Mouse (Mus musculus): Measurements from ENCODE around the gene Bnip1. TPM values are rescaled to one million over a fixed set of nuclear protein-coding genes. Genes with fewer than 3 reads are reported as not detected.

Gene Bnip1
- polyA plus RNA-seq (2016; fragmentation: Nextera tagmentation; extraction: Ambion mirVana): 28.3 and 31.0 TPM in 2 replicates

DNA sequence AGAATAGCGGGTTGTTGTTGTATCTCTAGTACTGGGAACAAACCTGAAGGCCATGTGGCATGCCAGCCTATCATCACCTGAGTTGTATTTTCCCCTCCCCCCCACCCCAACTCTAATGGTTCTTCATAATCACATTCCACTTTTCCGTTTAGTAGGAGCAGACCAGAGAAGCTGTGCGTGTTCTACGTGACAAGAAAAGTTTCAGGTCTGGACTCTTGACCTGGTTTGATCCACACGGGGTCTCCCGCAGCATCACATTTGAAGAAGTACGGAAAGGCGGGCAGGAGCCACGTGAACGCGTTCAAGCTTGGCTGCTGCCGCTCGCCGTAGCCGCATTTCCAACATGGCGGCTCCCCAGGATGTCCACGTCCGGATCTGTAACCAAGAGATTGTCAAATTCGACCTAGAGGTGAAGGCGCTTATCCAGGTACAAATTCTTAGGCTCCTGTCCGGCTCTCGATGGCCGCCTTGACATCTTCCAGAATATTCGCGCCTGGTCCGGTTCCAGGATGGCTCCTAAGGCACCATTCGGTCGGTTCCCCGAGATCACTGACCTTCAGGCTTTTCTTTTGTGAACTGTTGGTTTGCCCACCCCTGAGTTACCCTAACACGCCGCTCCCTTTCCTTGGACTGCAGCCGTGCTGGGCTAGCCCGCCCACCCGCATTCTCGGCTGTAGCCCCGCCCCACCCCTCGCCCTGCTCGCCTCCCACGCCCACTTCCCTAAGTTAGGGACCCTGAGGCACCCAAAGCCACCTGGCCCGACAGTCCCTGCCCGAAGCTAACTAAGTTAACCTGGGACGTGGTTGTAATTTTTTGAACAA is at the start of gene Bnip1:
TSS of gene Bnip1 (plus strand) at position 317 of the 822 bp plus-strand sequence.
- peaks cover 59% of the 10 kb centered on the region for H3K4me1 ChIP-seq
- peak within 1 kb of the TSS; percentile 81 for H3K9ac ChIP-seq
- WGBS (ENCODE audit: insufficient replicate concordance): under 1% methylated on average over 42 of the region's 42 CpGs
- peak within 1 kb of the TSS; percentile 87 for H3K4me2 ChIP-seq
- peak; percentile 78 for ATAC-seq
- no peaks in the 10 kb centered on the region for H3K27me3 ChIP-seq (replicated peaks)
- H3K4me3 ChIP-seq: peak within 1 kb of the TSS; percentile 71
- H3K9me3 ChIP-seq (replicated peaks): no peaks in the 10 kb centered on the region
- H3K36me3 ChIP-seq: peaks cover 26% of the 10 kb centered on the region
- H3K27ac ChIP-seq: peak within 1 kb of the TSS; percentile 88

DNA sequence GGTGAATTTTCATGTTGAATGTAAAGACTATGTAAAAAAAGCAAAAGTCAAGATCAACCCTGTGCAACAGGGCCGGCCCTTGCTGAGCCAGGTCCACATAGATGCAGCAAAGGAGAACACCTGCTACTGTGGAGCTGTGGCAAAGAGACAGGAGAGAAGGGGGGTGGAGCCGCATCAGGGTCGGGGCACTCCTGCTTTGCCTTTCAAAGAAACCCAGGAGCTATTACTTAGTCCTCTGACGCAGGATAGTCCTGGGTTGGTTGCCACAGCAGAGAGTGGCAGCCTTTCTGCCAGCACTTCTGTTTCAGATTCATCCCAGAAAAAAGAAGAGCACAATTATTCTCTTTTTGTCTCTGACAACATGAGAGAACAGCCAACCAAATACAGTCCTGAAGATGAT is 38.3 kb upstream of the Bnip1 start:
- no peak overlapping the region for H3K27ac ChIP-seq

DNA sequence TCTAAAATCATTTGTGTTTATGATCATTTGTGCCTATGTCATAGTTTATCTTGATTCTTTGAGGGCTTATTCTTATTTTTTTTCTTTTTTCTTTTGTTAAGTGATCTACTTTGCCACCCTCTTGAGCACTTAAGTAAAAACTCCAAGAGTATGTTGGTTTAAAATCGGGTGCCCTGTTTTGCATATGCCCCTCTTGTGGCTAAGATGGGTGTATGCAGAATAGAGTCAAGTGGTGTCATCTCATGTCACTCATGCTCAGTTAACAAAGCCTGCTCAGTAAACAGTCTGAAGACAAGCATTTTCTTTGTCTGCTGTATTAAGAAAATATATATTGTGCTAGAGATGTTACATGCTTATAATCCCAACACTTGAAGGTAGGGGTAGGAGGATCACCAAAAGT is 37.6 kb upstream of the Bnip1 start:
- no peaks in the 10 kb centered on the region for H3K9me3 ChIP-seq (replicated peaks)
- H3K27me3 ChIP-seq (replicated peaks): no peaks in the 10 kb centered on the region
- no peak overlapping the region for H3K9ac ChIP-seq
- no peaks in the 10 kb centered on the region for H3K4me1 ChIP-seq
- no peak for ATAC-seq
- no peaks in the 10 kb centered on the region for H3K36me3 ChIP-seq
- H3K27ac ChIP-seq: no peak overlapping the region
- WGBS (ENCODE audit: insufficient replicate concordance): 43% methylated on average over 1 of the region's 1 CpGs
- H3K4me2 ChIP-seq: no peak overlapping the region
- H3K4me3 ChIP-seq: no peak overlapping the region

More for the DNA sequence above, 38.3 kb upstream of the Bnip1 start:
- Histone ChIP-seq H3K4me1 (no peaks in the 10 kb centered on the region), H3K4me3 (no peak overlapping the region), H3K4me2 (no peak overlapping the region), H3K9ac (no peak overlapping the region), H3K36me3 (no peaks in the 10 kb centered on the region), H3K27me3 (replicated peaks) (no peaks in the 10 kb centered on the region), H3K9me3 (replicated peaks) (no peaks in the 10 kb centered on the region)
- 54% methylated on average over 4 of the region's 4 CpGs for WGBS (ENCODE audit: insufficient replicate concordance)
- ATAC-seq: no peak

DNA sequence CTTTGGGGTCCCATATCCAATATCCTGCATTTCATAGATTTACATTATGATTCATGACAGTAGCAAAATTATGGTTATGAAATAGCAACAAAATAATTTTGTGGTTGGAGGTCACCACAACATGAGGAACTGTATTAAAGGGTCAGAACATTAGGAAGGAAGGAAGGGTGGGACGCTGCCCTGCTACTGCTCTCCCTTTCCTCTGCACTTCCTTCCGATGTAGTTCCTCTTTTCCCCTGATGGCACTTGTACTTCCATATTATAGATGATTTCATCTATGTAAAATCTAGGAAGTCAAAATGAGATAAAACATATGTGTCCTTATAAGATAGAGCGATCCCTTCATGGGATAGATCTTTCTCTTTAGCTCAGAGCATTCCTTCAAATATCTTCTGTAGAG is 30.9 kb upstream of the Bnip1 start:
- Histone ChIP-seq H3K27ac (no peak overlapping the region), H3K4me2 (no peak overlapping the region), H3K9me3 (replicated peaks) (no peaks in the 10 kb centered on the region), H3K4me3 (no peak overlapping the region), H3K9ac (no peak overlapping the region), H3K36me3 (no peaks in the 10 kb centered on the region), H3K4me1 (no peaks in the 10 kb centered on the region), H3K27me3 (replicated peaks) (no peaks in the 10 kb centered on the region)
- ATAC-seq: no peak
- 51% methylated on average over 3 of the region's 3 CpGs for WGBS (ENCODE audit: insufficient replicate concordance)

DNA sequence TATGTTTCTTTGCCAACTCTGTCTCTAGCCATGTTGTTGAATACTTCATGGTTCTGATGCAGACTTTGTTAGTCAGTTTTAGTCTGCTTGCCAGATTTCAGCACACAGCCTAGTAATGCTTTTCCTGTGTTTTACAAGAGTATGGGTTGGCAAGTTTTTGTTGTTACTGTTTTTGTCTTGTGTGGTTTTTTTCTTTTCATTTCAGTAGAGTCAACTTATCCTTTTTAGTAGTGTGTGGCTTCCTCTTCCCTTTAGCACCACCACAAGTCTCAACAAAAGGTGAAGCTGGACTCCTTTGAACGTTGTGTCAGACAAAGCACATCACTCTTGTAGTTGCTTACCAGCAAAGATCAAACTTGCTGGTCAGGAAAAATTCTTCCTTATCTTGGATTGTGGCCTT is 28.6 kb upstream of the Bnip1 start:
- H3K4me2 ChIP-seq: no peak overlapping the region
- no peak overlapping the region for H3K4me3 ChIP-seq
- H3K4me1 ChIP-seq: no peaks in the 10 kb centered on the region
- H3K27me3 ChIP-seq (replicated peaks): no peaks in the 10 kb centered on the region
- H3K9ac ChIP-seq: no peak overlapping the region
- no peak for ATAC-seq
- 21% methylated on average over 1 of the region's 1 CpGs for WGBS (ENCODE audit: insufficient replicate concordance)
- no peak overlapping the region for H3K27ac ChIP-seq
- no peaks in the 10 kb centered on the region for H3K36me3 ChIP-seq
- no peaks in the 10 kb centered on the region for H3K9me3 ChIP-seq (replicated peaks)

DNA sequence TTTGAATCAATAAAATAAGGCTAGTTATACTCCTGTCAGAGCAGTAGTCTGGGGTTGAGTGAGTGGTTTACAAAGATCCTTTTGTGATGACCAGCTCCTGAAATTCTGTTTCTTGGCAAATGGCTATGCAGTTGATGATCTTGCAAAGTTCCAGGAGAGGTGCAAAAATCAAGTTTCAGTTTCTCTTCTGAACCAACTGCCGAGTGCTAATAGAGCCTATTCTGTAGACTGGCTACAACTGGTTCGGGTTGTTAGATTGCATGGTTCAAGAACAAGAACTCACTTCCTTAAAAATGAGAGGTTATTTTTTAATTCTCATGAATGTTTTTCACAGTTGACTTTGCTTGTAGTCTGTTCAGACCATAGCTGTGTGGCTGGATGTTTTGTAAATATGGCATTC is 27.4 kb upstream of the Bnip1 start:
- H3K9ac ChIP-seq: no peak overlapping the region
- no peaks in the 10 kb centered on the region for H3K4me1 ChIP-seq
- ATAC-seq: no peak
- no peak overlapping the region for H3K4me3 ChIP-seq
- no peaks in the 10 kb centered on the region for H3K9me3 ChIP-seq (replicated peaks)
- H3K27ac ChIP-seq: no peak overlapping the region
- 64% methylated on average over 2 of the region's 2 CpGs for WGBS (ENCODE audit: insufficient replicate concordance)
- H3K36me3 ChIP-seq: no peaks in the 10 kb centered on the region
- H3K4me2 ChIP-seq: no peak overlapping the region
- no peaks in the 10 kb centered on the region for H3K27me3 ChIP-seq (replicated peaks)

DNA sequence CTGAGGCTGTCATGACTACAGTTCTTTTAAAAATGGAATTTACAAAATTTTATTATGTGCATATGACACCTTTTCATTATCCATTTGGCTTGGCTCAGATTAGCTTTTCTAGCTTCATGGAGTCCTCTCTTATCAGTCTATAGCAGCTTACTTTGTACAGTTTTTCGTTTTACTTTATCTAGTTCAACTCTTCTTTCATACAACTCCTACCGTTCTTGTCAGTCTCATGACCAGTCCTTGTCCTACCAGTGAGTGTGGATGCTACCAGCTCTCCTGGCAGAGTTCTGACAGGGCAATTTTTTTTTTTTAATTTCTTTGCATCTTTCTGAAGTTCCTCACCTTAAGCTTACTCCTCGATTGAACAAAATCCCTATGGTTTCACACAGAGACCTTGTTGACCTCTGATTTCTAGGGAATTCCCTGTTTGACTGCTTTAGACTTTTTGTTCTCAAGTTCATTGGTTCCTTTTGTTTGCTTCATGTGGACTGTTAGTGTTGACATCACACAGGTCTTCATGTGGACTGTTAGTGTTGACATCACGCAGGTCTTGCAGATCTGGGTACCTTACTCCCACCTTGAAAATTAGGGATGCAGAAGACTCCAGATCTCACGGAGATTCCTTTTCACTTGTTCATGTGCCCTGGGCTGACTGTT is 13.6 kb upstream of the Bnip1 start:
- 48% methylated on average over 5 of the region's 5 CpGs for WGBS (ENCODE audit: insufficient replicate concordance)
- H3K4me2 ChIP-seq: peak overlapping the region; percentile 13
- H3K27ac ChIP-seq: peak overlapping the region; percentile 73
- H3K9ac ChIP-seq: 0 out of 2 replicates have a peak overlapping the region, but pooled peaks have one; percentile 8
- H3K4me3 ChIP-seq: no peak overlapping the region
- H3K4me1 ChIP-seq: peaks cover 29% of the 10 kb centered on the region
- peaks cover 9% of the 10 kb centered on the region for H3K36me3 ChIP-seq
- peak; percentile 95 for ATAC-seq
- no peaks in the 10 kb centered on the region for H3K27me3 ChIP-seq (replicated peaks)
- H3K9me3 ChIP-seq (replicated peaks): no peaks in the 10 kb centered on the region

DNA sequence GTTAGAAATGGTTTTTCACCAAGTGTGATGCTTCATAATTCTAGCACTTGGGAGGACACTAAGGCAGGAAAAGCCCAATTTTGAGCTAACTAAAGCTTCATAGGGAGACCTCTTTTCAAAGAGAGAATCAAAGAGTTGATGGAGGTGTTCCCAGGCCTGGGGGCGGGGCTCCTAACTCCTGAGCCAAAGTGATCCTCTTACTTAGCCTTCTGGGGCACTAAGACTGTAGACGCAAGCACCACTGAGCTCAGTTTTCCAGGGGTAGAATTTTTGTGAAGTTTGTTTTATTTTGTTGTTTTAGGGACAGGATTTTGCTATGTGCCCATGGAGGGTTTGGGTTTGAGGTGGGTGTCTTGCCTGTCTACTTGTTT is 13.1 kb upstream of the Bnip1 start:
- peaks cover 9% of the 10 kb centered on the region for H3K36me3 ChIP-seq
- no peaks in the 10 kb centered on the region for H3K27me3 ChIP-seq (replicated peaks)
- peaks cover 29% of the 10 kb centered on the region for H3K4me1 ChIP-seq
- H3K9me3 ChIP-seq (replicated peaks): no peaks in the 10 kb centered on the region
- 0 out of 2 replicates have a peak overlapping the region, but pooled peaks have one; percentile 8 for H3K9ac ChIP-seq
- 61% methylated on average over 2 of the region's 2 CpGs for WGBS (ENCODE audit: insufficient replicate concordance)
- H3K27ac ChIP-seq: peak overlapping the region; percentile 71
- ATAC-seq: no peak
- no peak overlapping the region for H3K4me3 ChIP-seq
- peak overlapping the region; percentile 13 for H3K4me2 ChIP-seq

DNA sequence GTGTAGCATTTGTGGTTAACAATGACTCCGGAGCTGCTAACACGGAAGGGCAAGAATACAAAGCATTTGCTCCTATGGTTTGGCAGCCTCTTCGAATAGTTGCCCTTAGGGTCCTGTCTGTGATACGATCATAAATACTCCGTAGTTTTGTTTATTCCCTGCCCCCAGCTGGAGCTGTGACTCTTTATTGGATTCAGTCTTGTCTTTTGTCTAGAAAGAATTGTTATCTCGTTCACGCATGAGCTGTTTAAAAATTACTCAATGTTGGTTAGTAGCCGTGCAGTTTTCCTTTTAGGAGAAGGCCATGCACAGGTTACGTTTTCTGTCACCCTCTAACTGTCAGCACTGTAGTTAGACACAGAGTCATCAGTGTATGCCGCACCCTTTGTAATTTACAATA is 4.7 kb upstream of the Bnip1 start:
- Histone ChIP-seq H3K4me1 (peaks cover 33% of the 10 kb centered on the region), H3K27me3 (replicated peaks) (no peaks in the 10 kb centered on the region), H3K36me3 (no peaks in the 10 kb centered on the region), H3K4me3 (no peak overlapping the region), H3K9me3 (replicated peaks) (no peaks in the 10 kb centered on the region), H3K27ac (no peak overlapping the region), H3K9ac (no peak overlapping the region), H3K4me2 (no peak overlapping the region)
- WGBS (ENCODE audit: insufficient replicate concordance): 62% methylated on average over 10 of the region's 10 CpGs
- ATAC-seq: no peak

DNA sequence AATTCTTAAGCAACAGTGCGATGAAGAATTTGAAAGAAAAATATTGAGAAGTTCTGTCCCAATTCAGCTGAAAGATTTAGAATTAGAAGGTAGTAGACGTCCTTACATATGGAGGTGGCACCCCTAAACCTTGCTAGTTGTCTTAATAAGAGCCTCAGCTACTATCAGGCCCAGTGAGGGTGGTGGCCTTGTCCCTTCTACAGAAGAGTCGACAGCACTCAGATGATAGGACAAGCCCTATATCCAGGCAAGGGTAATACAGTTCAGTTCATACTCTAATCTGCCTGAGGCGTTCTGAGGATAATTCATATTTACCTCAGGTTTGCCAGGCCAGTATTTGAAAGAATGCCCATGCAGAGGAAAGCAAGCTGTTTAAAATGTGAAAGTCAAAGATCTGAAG is 2.9 kb upstream of the Bnip1 start:
- ATAC-seq: peak; percentile 56; the same call in 1 of the 2 replicates
- 58% methylated on average over 4 of the region's 4 CpGs for WGBS (ENCODE audit: insufficient replicate concordance)
- Histone ChIP-seq H3K27ac (no peak overlapping the region), H3K27me3 (replicated peaks) (no peaks in the 10 kb centered on the region), H3K4me3 (no peak overlapping the region), H3K36me3 (no peaks in the 10 kb centered on the region; the same call in 1 of the 2 replicates), H3K4me1 (peaks cover 45% of the 10 kb centered on the region), H3K4me2 (no peak overlapping the region), H3K9ac (no peak overlapping the region), H3K9me3 (replicated peaks) (no peaks in the 10 kb centered on the region)

DNA sequence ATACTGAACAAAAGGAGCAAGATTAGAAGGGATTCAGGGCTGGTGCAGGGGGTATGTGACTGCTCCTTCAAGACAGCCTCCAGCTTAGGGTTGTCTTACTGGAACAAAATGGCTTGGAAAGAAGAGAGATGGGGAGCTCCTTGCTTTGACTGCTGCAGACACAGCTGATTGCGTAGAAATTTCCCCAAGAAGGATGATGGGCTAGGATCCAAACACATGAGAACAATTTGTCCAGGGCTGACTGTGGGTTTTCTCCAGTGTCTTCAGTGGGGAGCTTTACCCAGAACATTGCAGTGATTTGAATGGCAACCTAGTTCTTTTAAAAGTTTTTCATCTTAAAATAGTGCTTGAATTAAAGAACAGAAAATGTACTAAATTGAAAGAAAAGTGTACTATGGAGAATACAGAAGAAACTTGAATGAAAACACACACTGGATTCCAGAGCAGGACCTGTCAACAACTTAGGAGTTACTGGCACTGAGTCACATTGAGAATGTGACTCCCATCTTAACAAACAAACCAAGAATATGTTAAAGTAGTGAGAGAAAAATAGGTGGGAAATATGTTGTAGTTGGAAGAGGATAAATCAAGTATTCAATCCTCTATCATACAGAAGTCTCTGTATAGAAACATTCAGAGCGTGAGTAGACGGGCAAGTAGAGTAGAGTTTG is 2.3 kb upstream of the Bnip1 start:
- WGBS (ENCODE audit: insufficient replicate concordance): 84% methylated on average over 3 of the region's 3 CpGs
- ATAC-seq: no peak
- H3K4me1 ChIP-seq: peaks cover 47% of the 10 kb centered on the region

DNA sequence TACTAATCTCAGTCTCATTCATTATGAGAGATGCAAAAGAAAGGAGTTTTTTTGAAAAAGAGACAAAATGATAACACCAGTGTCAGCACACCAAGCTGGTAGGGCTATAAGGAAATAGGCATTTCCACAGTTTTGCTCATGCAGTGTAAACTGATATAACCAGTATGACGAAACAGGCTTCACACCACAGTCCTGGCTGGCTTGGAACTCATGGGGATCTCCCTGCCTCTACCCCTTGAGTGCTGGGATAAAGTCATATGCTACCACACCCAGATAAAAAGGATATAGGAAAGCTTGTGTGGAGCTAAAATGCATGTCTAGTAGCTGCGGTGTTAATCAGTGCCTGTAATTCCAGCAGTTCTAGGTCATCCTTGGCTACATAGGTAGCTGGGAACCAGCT is 1.4 kb upstream of the Bnip1 start:
- no peak for ATAC-seq
- no peaks in the 10 kb centered on the region for H3K27me3 ChIP-seq (replicated peaks)
- H3K4me1 ChIP-seq: peaks cover 54% of the 10 kb centered on the region
- H3K27ac ChIP-seq: no peak overlapping the region
- 73% methylated on average over 2 of the region's 2 CpGs for WGBS (ENCODE audit: insufficient replicate concordance)
- no peak overlapping the region for H3K4me2 ChIP-seq
- peaks cover 15% of the 10 kb centered on the region for H3K36me3 ChIP-seq
- no peaks in the 10 kb centered on the region for H3K9me3 ChIP-seq (replicated peaks)
- H3K9ac ChIP-seq: no peak overlapping the region
- H3K4me3 ChIP-seq: no peak overlapping the region

More for the DNA sequence above, 2.3 kb upstream of the Bnip1 start:
- no peak overlapping the region for H3K27ac ChIP-seq
- no peak overlapping the region for H3K4me3 ChIP-seq
- H3K9me3 ChIP-seq (replicated peaks): no peaks in the 10 kb centered on the region
- no peaks in the 10 kb centered on the region for H3K27me3 ChIP-seq (replicated peaks)
- H3K9ac ChIP-seq: no peak overlapping the region
- H3K4me2 ChIP-seq: no peak overlapping the region
- peaks cover 5% of the 10 kb centered on the region for H3K36me3 ChIP-seq
